Mouse (Mus musculus) gastrocnemius, postnatal 14 days (tissue): Measurements from ENCODE around the gene Itpr2. TPM values are rescaled to one million over a fixed set of nuclear protein-coding genes. Genes with fewer than 3 reads are reported as not detected.

Experiments
- DNase-seq: peaks from one replicate; pipeline ENCODE4 v3.0.0; 2021; ENCODE audit warnings: mixed read lengths
- intact Hi-C: fragments of 180-260 bp; cut with DNase I; formaldehyde crosslinking; loops from one replicate; pipeline ENCODE4 v1.15.1; 2025; ENCODE audit warnings: low total_unique reads
- total RNA-seq, 2 experiments: library from RNA; stranded (reverse); gene quantifications; 2 replicates each; pipeline ENCODE4 v1.2.3; 2021

The Itpr2 gene
- total RNA-seq, 2 experiments from 2014 or later: 9.1 to 14.6 TPM

DNA sequence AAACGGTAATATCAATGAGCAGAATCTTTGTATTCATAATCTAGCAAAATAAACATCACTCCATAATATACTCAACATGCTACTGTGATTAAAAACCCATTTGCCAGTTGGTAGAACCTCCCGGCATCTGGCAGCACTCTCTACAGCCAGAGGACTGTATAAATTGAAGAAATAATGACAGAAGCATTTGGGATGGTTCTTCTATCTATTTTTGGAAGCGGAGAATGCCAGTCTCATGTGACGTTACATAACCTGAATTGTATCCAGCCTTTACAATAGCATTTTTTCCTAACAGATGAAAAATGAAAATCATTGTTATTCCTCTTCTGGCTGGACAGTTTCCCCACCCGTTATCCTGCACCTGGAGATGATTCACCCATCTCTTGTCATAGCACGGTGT, 345.5 kb downstream of the Itpr2 start:
- intact Hi-C loops: no loop called here
- DNase-seq: no peak

DNA sequence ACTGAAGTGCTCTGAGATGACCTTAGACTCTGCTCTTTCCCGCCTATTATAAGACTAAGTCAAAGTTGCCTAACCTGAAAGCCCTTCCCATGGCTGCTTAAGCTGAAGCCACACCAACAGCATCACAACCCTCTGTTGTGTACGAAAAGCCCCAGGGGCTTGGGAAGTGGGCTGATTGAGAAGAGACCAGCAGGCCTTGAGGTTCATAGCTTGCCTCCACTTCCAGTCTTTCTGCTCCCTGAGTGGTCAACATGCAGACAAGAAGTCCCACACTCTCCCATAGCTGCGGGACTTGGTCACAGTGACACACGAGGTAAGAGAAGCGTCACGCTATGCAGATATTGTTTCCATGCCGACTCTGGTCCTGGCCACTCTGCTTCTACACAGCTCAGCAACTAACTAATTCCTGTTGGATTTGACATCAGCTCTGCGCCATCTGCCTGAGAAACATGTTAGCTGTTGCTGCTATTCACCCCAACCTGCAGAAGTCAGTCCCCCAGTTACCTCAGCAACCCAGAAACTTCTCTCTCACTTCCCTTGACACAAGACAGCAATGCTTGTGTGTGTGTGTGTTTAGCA, 346.8 kb downstream of the Itpr2 start:
- intact Hi-C loops: no loop called here
- no peak for DNase-seq

- intact Hi-C loops: no loop called here
Observed at GRCm38 (mm10) chr6:146152843-146153242, 349.2 kb downstream of the Itpr2 start.

DNA sequence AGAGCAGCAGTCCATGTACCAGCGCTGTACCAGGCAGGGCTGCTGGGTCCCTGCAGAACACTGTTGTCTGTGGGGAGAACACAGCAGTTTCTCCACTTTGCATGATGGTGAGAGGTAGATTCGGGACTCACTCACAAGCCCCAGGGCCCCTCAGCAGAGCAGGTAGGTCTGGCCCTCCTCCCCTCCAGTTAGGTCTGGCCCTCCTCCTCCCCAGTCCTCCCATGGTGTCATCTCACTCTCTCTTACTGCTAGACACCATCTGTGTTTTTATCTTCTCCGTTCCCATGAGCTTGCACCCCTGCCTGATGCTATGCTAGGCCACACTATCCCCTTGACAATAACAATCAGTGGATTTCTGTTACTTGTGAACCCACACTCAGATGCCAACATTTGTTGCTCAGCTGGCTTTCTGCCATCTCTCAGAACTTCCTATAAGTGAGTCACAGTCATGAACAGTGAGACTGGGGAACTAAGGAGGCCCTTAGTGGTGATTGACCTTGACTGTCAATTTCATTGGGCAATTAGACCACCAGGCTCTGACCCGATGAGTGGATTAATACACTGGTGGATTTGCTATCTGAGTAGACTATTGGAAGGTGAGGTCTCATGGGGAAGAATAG, 360.9 kb downstream of the Itpr2 start:
- intact Hi-C loops: no loop called here

More at GRCm38 (mm10) chr6:146152843-146153242, 349.2 kb downstream of the Itpr2 start:
- no peak for DNase-seq

DNA sequence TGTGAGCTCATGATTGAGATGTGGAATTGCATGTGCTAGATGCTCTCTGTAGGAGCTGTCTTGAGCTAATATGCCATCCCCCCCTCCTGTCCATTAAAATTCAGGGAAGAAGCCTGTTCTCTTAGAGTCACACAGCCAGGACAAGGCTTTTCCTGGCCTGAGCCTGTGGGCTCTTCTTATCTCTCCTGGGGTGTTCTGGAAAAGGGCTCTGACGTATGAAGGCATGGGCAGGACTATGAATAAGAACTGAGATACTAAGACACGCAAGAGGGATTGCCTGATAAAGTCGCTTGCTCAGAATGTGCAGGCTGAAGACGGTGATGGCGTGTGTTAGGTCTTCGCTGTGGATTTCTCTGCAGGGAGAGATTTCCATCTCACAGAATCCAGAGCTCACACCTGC, 361.9 kb downstream of the Itpr2 start:
- intact Hi-C loops: no loop called here

More for the DNA sequence above, 360.9 kb downstream of the Itpr2 start:
- DNase-seq: no peak

DNA sequence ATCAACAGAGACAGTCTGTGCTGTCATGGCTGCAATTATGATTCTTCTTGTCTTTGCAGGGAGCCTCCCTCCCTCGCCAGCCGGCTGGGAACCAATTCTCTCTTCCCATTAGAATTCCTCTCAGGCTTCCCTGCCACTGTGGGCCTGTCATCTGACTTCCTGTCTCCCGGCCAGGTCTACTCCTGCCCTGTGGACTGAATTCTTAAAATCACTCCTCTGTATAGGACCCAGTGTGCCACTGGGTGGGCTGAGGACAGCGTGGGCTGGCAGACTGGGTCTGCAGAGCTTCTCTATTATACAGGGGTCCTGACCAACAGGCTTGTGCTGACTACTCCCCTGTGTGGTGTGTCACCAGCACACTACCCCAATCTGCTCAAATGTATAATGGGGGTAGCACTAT, 365.4 kb downstream of the Itpr2 start:
- DNase-seq: no peak
- intact Hi-C loops: no loop called here

More for the DNA sequence above, 361.9 kb downstream of the Itpr2 start:
- no peak for DNase-seq

GRCm38 (mm10) chr6:146136244-146136643, 365.8 kb downstream of the Itpr2 start:
- DNase-seq: no peak
- intact Hi-C loops: no loop called here

- DNase-seq: no peak
- intact Hi-C loops: no loop called here
Observed at GRCm38 (mm10) chr6:146135291-146135690, 366.7 kb downstream of the Itpr2 start.

GRCm38 (mm10) chr6:146133921-146134320, 368.1 kb downstream of the Itpr2 start:
- no peak for DNase-seq
- intact Hi-C loops: no loop called here

DNA sequence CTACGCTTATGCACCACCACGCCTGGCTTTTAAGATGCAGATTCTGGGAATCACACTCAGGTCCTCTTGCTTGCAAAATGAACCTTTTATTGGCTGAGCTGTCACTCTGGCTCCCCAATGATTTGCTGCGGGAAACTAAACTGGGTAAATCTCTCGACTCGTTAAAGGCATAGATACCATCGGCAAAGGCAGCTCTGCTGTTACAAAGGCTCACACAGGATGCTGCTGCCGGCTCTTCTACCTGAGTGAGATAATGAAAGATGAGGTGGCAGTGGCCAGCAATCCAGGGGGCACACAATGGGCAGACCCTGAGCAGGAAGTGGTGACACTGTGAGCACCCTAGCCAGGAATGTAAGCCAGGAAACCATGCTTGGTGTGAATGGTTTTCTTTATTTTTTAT, 373.0 kb downstream of the Itpr2 start:
- DNase-seq: no peak
- intact Hi-C loops: no loop called here

DNA sequence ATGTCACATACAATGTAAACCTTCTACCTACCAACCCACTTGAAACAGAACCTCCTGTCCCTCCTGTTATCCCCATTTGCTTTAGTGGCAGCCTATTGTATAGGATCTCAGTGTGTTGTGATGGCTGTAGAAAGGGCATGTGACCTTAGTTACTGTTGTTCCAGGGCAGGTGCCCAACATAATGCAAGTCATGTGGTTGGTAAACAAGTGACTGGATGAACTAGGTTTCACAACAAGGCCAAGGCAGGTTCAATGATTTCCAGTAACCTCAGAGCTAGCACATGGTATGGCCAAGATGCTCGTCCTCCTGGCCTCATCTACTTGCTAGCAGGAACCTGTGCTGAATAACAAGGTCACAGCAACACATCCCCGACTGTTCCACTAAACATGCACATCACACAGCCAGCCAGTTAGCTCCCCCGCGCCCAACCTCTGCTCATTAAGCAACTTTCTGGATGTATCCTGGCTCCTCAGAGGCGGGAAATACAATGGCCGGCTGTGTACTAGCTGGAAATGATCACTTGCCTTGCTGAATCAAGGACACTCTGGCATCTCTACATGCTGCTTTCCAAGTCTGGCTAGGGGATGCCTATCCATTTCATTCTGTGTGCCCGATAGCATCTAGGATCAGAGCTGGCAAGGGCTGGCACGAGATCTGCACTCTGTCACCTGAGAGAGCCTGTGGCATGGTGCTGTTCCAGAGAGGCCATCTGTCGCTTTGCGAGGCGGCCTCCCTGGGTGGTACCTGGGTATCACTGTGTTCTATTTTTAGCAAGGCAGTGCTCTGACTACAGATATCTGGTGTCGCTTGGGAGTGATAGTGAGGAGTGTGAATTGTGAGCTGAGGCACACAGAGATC, 375.0 kb downstream of the Itpr2 start:
- DNase-seq: peak; percentile 71
- intact Hi-C loops: no loop called here

DNA sequence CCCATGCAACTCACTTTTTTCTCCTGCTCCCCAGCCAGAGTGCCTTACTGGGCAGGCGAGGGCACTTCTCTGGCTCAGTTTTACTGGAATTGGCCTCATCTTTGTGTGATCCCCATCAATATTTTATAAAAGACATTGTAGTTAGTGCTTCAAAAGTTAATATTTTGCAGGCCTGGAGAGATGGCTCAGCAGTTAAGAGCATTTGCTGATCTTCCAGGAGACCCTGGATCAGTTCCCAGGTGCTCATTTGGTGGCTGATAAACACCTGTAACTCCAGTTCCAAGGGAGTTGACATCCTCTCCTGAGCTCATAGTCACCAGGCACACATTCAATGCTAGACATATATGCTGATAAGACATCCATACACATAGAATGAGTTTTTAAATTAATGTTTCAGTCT, 376.4 kb downstream of the Itpr2 start:
- no peak for DNase-seq
- intact Hi-C loops: no loop called here

DNA sequence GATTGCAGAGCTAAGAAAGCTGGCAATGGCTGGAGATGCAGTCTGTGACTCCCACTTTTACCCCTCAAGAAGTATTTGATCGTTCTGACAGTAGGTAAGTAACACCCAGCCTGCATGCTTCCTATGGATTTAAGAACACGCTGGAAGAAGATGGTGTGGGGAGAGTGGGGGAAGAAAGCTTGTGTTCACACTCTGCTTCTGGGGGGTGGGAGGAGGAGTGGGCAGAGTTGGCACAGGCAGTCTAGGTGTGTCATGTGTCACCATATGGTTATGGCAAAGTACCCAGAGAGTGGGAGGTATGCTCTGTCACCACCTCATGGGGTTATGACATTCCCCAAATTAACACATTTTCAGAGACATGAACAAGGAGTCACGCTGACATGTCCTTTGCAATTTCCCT, 377.5 kb downstream of the Itpr2 start:
- no peak for DNase-seq
- intact Hi-C loops: no loop called here

- intact Hi-C loops: no loop called here
- no peak for DNase-seq
Observed at GRCm38 (mm10) chr6:146123656-146124055, 378.4 kb downstream of the Itpr2 start.

GRCm38 (mm10) chr6:146120172-146120571, 381.9 kb downstream of the Itpr2 start:
- intact Hi-C loops: no loop called here
- no peak for DNase-seq

DNA sequence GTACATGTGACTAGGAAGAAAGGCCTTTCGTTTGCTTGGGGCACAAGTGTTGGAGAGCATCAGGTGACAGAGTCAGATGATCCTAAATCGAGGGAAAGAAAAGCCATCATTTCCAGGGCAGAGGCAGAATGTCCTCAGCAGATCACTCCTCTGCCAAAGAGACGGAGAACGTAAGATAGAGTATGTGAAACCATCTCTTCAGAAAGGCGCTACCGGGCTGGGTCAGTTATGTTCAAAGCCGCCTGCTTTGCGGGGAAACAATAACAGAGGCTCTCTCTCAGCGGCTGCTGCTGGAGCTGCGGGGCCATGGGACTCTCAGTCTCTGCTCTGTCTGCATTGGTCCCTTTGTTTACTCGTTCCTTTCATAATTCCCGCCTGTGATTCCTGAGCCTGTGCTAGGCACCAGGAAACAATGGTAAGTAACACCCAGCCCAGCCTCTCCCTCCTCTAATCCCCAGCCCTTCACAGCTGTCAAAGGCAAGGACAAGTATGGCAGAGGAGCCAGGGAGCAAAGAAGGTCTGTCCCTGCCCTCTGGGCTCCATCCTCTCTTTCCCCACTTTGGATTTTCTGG, 387.2 kb downstream of the Itpr2 start:
- intact Hi-C loops: no loop called here
- no peak for DNase-seq

DNA sequence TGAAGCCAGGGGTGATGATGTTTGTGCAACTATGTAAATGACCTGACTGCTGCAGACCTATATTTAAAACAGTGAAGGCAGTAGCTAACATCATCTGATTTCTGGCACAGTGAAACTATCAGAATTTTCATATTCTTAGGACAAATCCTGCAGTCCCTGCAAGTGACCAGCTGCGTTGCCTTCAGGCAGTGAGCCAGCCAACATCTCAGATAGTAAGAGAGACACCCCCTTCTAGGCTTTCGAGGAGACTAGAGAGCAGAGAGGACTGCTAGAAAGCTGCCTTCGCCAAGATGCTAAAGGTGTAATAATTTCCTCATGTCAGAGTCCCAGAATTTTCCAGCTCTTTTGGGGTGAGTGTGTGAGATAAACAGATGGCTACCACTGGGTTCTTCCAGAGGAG, 388.0 kb downstream of the Itpr2 start:
- no peak for DNase-seq
- intact Hi-C loops: no loop called here

- intact Hi-C loops: no loop called here
- DNase-seq: no peak
Observed at GRCm38 (mm10) chr6:146113085-146113484, 388.9 kb downstream of the Itpr2 start.

DNA sequence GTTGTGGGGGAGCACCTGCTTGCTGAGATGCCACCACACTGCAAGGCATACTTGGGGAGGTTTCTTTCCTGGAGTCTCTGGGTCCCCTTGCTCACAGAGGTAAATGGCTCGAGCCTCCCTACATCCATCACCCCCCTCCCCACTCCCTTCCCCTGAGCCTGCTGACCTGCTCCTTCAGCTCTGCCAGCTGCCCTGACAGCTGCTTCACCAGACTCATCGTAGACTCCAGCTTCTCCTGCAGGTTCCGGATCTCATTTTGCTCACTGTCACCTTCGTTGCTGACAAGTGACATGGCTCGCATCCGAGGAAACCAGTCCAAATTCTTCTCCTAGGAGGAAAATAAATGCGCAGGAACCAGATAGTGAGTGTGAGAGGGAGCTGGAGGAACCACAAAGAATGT, 389.8 kb downstream of the Itpr2 start:
- intact Hi-C loops: no loop called here
- DNase-seq: no peak

DNA sequence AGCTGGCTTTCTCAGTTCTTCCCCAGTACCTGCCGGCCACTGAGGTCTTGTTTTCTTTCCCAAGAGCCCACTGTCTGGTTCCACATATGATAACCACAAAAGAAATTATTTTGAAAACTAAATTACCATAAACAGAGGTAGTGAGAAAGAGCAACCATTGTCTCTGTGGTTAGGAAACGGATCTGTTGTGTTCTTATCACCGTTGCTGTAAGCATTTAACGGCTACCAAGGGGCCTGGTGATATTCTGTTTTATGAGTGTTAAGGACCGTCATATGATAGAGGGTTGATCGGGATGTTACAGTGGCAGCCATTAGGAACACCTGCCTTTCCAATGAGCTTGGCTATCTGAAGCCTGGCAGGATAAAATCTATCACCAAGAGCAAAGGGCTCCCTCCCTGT, 390.2 kb downstream of the Itpr2 start:
- intact Hi-C loops: no loop called here
- no peak for DNase-seq
